Mouse (Mus musculus): ENCODE results near the gene Ank2.

The Ank2 gene

DNA sequence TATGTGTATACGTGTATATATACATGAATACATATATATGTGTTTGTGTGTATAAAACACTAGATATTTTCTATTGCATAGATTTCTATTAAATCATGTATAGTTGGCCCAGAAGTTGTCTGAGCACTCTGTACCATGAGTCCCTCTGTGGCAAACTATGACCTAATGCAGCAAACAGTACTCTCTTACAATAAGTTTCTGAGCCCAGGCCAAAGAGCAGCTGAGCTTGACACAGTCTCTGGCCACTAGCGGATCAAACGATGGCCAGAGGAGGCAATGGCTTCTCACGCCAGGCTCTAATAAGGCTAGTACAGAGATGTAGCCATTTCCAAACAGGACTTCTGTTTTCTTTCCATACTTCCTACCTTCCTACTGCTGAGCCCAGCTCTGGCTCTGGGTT, 380.4 kb downstream of the Ank2 start:
- no peak for DNase-seq (ENCODE audit: low spot score in 2 of 2)

GRCm38 (mm10) chr3:127116226-127116625, 382.9 kb downstream of the Ank2 start:
- DNase-seq (ENCODE audit: low spot score in 2 of 2): no peak

- DNase-seq (ENCODE audit: low spot score in 2 of 2): no peak
Measured at GRCm38 (mm10) chr3:127113238-127113637, 385.9 kb downstream of the Ank2 start.

DNA sequence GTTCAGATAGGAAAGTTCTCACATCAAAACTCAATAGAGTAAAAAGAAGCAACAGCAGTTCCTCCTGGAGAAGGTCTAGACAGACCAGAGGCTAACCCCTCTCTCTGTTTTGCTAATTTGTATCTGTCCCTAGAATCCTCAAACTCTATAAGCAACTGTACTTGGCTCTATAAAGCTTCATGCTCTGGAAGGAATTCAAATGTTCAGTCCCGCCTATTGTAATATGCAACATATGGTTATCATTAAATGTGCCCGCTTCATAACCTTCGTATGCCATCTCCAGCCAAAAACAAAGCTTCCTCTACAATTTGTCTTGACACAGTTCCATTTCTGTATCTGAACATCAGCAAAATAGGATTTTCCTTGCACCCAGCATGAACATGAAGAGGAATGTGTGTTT, 389.7 kb downstream of the Ank2 start:
- no peak for DNase-seq (ENCODE audit: low spot score in 2 of 2)

GRCm38 (mm10) chr3:127108481-127108880, 390.7 kb downstream of the Ank2 start:
- no peak for DNase-seq (ENCODE audit: low spot score in 2 of 2)

- peak in 1 of 2 experiments; percentile 4 for DNase-seq (ENCODE audit: low spot score in 2 of 2)
Measured at GRCm38 (mm10) chr3:127107281-127107680, 391.9 kb downstream of the Ank2 start.

DNA sequence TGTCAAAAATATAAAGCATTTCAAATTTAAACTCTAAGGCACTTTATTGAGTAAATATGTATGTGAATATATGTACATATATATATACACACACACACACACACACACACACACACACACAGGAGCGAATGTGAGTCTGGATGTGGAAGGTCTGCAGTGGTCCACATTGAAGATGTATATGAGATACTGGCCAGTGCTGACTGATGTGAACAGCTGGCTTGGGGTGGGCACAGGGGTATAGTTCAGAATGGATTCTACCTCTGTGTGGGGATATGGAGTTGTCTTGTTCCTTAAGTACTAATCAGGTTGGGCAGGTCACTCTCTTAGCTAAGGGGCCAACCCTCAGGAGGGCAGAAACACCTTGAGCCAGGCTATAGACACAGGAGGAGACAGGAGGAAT, 397.8 kb downstream of the Ank2 start:
- no peak for DNase-seq (ENCODE audit: low spot score in 2 of 2)

GRCm38 (mm10) chr3:127097745-127098144, 401.4 kb downstream of the Ank2 start:
- no peak for DNase-seq (ENCODE audit: low spot score in 2 of 2)

- DNase-seq (ENCODE audit: low spot score in 2 of 2): no peak
Measured at GRCm38 (mm10) chr3:127097106-127097505, 402.0 kb downstream of the Ank2 start.

DNA sequence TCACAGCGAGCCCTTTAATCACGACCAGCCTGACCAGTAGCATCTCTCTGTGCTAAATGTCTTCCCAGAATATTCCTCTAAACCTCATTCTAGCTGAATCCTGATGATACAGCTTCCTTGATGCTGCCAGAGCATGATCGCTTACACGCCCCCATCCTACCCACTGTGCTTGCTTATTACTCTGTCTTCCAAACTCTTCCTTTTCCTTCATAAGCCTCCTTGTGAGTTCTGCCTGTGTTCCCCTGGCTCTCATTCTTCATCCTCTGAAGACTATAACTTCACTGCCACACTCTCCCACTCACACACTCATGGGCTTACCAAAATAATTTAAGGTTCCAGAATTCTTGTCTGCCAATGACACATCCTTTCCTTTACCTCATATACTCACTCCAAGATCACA, 405.5 kb downstream of the Ank2 start:
- DNase-seq (ENCODE audit: low spot score in 2 of 2): no peak

DNA sequence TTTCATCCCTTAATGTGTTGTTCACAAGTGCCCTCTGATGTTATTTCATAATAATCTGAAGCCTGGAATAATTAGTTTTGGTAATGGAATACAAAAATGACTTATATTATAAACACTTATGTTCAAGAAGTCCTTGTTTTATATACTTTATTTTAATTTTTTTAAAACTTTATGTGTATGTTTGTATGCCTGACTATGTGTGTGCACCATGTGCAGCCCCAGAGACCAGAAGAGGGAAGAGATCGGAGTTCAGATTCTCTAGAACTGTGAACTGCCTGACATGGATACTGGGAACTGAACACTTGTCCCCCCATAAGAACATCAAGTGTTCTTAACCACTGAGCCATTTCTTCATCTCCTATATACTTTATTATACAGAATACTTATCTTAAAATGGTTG, 411.6 kb downstream of the Ank2 start:
- DNase-seq (ENCODE audit: low spot score in 2 of 2): no peak

DNA sequence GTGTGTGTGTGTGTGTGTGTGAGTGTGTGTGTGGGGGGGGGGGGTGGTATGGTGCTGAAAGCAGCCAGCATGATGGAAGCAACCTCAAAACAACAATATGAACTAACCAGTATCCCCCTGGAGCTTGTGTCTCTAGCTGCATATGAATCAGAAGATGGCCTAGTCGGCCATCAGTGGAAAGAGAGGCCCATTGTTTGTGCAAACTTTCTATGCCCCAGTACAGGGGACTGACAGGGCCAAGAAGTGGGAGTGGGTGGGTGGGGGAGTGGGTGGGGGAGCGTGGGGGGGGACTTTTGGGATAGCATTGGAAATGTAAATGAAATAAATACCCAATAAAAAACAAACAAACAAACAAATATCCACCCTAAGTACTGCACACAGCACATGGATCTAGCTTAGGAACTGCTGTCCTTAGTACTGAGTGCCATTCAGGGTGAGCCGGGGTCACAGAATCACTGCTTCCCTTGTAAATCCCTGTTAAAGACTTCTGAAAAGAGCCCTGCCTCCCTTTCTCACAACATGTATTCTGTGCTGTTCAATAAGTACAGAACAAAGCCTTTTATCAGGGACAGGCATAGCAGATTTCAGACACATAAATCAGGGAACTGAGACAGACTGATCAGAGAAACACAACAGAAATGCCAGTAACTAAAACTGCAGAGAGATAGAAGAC, 412.2 kb downstream of the Ank2 start:
- DNase-seq (ENCODE audit: low spot score in 2 of 2): no peak

- no peak for DNase-seq (ENCODE audit: low spot score in 2 of 2)
Measured at GRCm38 (mm10) chr3:127077369-127077768, 421.8 kb downstream of the Ank2 start.

- no peak for DNase-seq (ENCODE audit: low spot score in 2 of 2)
Measured at GRCm38 (mm10) chr3:127075531-127076280, 423.4 kb downstream of the Ank2 start.

DNA sequence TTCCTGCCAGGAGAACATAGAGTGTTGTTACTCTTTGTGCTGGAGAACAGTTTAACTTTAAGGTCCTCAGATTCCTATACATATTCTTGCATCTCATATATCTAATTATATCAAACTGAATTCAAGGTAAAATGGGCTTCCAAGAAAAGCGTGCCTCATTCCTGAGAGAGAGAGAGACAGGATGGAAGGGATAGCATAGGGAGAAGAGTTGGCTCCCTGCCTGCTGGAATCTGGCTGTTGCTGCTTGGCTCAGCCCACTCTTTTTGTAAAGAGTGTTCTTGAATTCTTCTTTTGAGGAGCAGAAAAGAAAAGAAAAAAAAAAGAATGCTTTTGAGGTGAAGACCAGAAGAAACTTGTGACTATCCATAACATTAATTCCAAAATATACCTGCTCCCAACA, 427.7 kb downstream of the Ank2 start:
- DNase-seq (ENCODE audit: low spot score in 2 of 2): peak in 1 of 2 experiments; percentile 6

DNA sequence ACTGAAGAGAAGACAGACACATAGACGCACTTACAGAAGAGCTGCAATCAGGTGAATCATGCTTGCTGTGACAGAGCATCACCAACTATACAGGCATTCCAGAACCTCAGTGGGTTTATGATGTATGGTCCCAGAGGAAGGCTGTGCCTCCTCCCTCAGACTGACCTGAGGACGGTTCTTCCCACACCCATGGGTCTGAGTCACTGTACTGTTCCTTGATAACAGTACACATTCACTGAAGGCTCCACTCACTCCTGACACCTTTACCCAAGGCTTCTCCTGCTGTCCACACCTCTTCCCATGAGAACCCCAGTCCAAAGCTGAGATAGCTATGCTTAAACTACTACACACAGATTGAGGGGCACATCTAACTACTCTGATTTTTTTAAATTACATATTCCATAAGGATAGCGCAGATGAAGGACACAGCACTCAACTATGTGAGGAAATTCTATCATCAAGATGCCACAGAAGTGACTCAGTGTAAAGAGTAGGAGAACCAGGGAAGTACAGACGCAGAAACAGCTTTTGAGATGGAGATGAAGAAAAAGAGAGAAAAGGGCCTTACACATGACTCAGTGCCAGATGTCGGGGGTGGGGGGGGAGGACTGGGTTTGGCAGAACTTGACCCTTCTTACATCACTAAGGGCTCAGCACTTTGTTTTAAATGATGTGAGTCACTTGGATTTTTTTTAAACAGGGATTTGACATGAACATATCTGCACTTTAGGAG, 435.3 kb downstream of the Ank2 start:
- no peak for DNase-seq (ENCODE audit: low spot score in 2 of 2)

GRCm38 (mm10) chr3:127059671-127060070, 439.5 kb downstream of the Ank2 start:
- no peak for DNase-seq (ENCODE audit: low spot score in 2 of 2)

GRCm38 (mm10) chr3:127041288-127041687, 457.9 kb downstream of the Ank2 start:
- DNase-seq (ENCODE audit: low spot score in 2 of 2): no peak

- no peak for DNase-seq (ENCODE audit: low spot score in 2 of 2)
Measured at GRCm38 (mm10) chr3:127038570-127038969, 460.6 kb downstream of the Ank2 start.

- no peak for DNase-seq (ENCODE audit: low spot score in 2 of 2)
Measured at GRCm38 (mm10) chr3:127036118-127036517, 463.0 kb downstream of the Ank2 start.

DNA sequence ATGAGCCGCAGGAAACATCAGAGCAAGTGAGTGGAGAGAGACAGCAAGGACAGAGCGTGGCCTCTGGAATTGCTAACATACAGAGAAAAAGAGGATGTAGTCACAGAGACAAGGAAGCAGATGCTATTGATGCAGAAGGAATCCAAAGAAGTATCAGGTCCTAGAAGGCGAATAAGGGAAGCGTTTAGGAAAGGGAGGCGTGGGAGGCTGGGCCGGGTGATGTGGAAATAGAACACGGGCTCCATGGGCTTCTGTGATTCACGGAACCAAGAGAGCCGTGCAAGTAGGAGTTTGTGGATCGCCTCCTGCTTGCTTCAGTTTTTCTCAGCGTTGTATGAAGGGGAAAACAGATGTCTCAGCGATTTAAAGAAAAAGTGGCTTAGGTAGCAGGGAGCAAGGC, 463.6 kb downstream of the Ank2 start:
- no peak for DNase-seq (ENCODE audit: low spot score in 2 of 2)

- no peak for DNase-seq (ENCODE audit: low spot score in 2 of 2)
Measured at GRCm38 (mm10) chr3:127034983-127035382, 464.2 kb downstream of the Ank2 start.

- DNase-seq (ENCODE audit: low spot score in 2 of 2): no peak
Measured at GRCm38 (mm10) chr3:127023992-127024391, 475.2 kb downstream of the Ank2 start.

Data from urinary bladder, postnatal 36 days (tissue).